Mouse (Mus musculus) hindbrain, embryonic 15.5 days (tissue): ENCODE results near the gene Gp9. TPM values are rescaled to one million over a fixed set of nuclear protein-coding genes. Genes with fewer than 3 reads are reported as not detected.

ENCODE experiments used
- polyA plus RNA-seq: library from polyadenylated mRNA; unstranded; fragments of >200 nt; fragmentation: Nextera tagmentation; extraction: Ambion mirVana; gene quantifications from 2 replicates; pipeline ENCODE4 v1.2.1, GENCODE M21; 2015

The Gp9 gene
- polyA plus RNA-seq, 1 experiment from 2014 or later, result 0.99 TPM

Other genes starting within 250 kb of the Gp9 start
- 2.2 and 2.6 TPM in 2 replicates for gene Arhgap25, start 244.8 kb upstream of the Gp9 start, polyA plus RNA-seq
- gene Prokr1, start 187.3 kb upstream of the Gp9 start, polyA plus RNA-seq, result 2.7 and 3.1 TPM in 2 replicates
- gene Aplf, start 105.9 kb upstream of the Gp9 start, polyA plus RNA-seq, result 8.6 and 10.2 TPM in 2 replicates
- gene Efcc1, start 47.2 kb upstream of the Gp9 start, polyA plus RNA-seq, result 6.7 and 7.0 TPM in 2 replicates
- gene Rab43, start 34.1 kb downstream of the Gp9 start, polyA plus RNA-seq, result 11.9 and 13.3 TPM in 2 replicates
- gene Gm45140, start 57.7 kb downstream of the Gp9 start, polyA plus RNA-seq, result 3.4 and 3.8 TPM in 2 replicates
- gene Isy1, start 60.7 kb downstream of the Gp9 start, polyA plus RNA-seq, result 24.2 and 28.4 TPM in 2 replicates
- gene Cnbp, start 73.0 kb downstream of the Gp9 start, polyA plus RNA-seq, result 516 and 541 TPM in 2 replicates
- gene Copg1, start 109.7 kb downstream of the Gp9 start, polyA plus RNA-seq, result 195 and 200 TPM in 2 replicates
- 38.5 and 44.0 TPM in 2 replicates for gene Hmces, start 135.9 kb downstream of the Gp9 start, polyA plus RNA-seq
- 46.7 and 51.6 TPM in 2 replicates for gene H1fx, start 203.6 kb downstream of the Gp9 start, polyA plus RNA-seq